Mouse (Mus musculus) midbrain, embryonic 15.5 days (tissue): Measurements from ENCODE around the gene Gm340. TPM values are rescaled to one million over a fixed set of nuclear protein-coding genes. Genes with fewer than 3 reads are reported as not detected.
A peak's percentile ranks its signal among the peaks of the same experiment; 100 is the strongest.

Source experiments
- ATAC-seq: fragments of 200-750 bp; cut with Nextera tagmentation; replicated peaks from 2 replicates; pipeline ENCODE4 v1.8.0; 2017; ENCODE audit warnings: moderate TSS enrichment
- H3K27ac ChIP-seq: fragments of 300-500 bp; sonication (generic); 2 replicates; pipeline ENCODE4 v1.5.1; 2015; ENCODE audit warnings: mild to moderate bottlenecking, inconsistent platforms
- H3K27me3 ChIP-seq: fragments of 300-500 bp; sonication (generic); replicated peaks from 2 replicates; pipeline ENCODE4 v1.6.1; 2015; ENCODE audit warnings: inconsistent platforms
- H3K36me3 ChIP-seq: fragments of 300-500 bp; sonication (generic); replicated peaks from 2 replicates; pipeline ENCODE4 v1.6.1; 2015; ENCODE audit warnings: inconsistent platforms
- H3K4me1 ChIP-seq: fragments of 300-500 bp; sonication (generic); 2 replicates; pipeline ENCODE4 v1.6.1; 2015; ENCODE audit warnings: inconsistent platforms
- H3K4me2 ChIP-seq: fragments of 300-500 bp; sonication (generic); 2 replicates; pipeline ENCODE4 v1.6.1; 2015; ENCODE audit warnings: inconsistent platforms, mild to moderate bottlenecking, moderate library complexity
- H3K4me3 ChIP-seq: fragments of 300-500 bp; sonication (generic); 2 replicates; pipeline ENCODE4 v1.5.1; 2015; ENCODE audit warnings: mild to moderate bottlenecking, inconsistent platforms
- H3K9ac ChIP-seq: fragments of 300-500 bp; sonication (generic); 2 replicates; pipeline ENCODE4 v1.6.1; 2015; ENCODE audit warnings: mild to moderate bottlenecking, inconsistent platforms
- H3K9me3 ChIP-seq: fragments of 300-500 bp; sonication (generic); 2 replicates; pipeline ENCODE4 v1.6.1; 2016; ENCODE audit warnings: inconsistent platforms
- WGBS: fragments of 180-500 bp; shearing (Covaris S2); methylation state at CpG from one replicate; pipeline ENCODE4 v1.1.7; 2015; ENCODE audit warnings: mixed read lengths; 5-methylcytosine and 5-hydroxymethylcytosine counted together
- polyA plus RNA-seq: library from polyadenylated mRNA; unstranded; fragments of >200 nt; fragmentation: Nextera tagmentation; extraction: Ambion mirVana; gene quantifications from 2 replicates; pipeline ENCODE4 v1.2.1, GENCODE M21; 2015

The Gm340 gene
- polyA plus RNA-seq, 1 experiment from 2014 or later: 2.6 TPM

DNA sequence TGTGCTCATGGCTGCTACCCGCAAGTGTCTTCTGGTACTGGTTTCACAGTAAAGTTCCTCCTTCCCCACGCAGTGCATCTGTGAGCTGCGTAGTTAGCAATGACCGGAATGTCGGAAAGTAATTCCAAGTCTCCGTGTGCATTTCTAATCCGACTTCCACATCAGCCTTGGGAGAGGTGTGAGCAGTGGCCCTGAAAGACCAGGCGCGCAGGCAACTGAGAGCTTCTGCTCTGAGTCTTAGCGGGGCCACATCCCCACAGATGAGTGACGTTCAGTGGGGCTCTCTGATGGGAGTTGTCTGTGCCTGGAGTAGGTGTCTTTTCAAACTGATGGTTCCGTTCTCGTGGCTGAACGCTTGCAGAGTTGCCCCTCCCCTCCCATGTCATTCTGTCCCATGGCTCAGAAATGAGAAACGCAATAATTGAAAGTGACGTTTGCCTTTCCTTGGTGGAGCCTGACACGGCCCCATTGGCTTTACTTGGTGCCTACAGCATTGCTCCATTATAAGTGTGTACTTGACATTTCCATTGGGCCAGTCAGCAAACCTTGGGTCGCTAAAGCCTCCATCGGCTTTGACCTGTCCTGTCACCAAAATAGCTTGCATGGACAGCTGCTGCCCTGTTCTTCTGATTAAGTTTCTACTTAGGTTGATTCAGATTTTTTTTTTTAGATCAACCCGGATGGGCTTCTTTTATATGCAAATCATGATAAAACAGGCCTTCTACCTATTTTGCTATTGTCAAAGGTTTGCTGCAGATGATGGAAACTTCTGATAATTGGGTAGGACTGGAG is 5.5 kb downstream of the Gm340 start:
- no peak overlapping the region for H3K27ac ChIP-seq
- ATAC-seq: no peak
- WGBS: 80% methylated on average over 20 of the region's 20 CpGs
- H3K9ac ChIP-seq: no peak overlapping the region
- no peaks in the 10 kb centered on the region for H3K4me1 ChIP-seq
- H3K27me3 ChIP-seq: no peaks in the 10 kb centered on the region
- H3K36me3 ChIP-seq: peaks cover 9% of the 10 kb centered on the region; the same call in 1 of the 2 replicates
- H3K9me3 ChIP-seq: no peaks in the 10 kb centered on the region
- no peak overlapping the region for H3K4me3 ChIP-seq
- H3K4me2 ChIP-seq: no peak overlapping the region

DNA sequence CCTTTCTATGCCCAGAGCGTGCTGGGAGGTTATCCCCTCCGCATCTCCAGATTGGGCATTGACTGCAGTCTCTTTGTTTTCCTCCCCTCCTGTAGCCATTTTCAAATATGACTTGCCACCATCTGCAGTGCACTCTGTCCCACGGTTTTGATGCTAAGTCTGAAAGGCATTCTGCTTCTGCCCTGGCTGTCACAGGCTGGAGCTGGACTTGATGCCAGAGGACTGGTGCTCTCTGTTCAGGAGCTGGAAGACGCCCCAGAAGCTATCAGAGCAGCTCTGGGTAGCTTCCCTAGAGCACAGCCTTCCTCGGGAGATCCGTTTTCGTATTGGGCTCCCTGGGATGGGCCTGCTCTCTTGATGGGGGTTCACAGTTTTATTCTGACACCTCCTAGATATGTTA is 6.9 kb downstream of the Gm340 start:
- WGBS: 83% methylated on average over 7 of the region's 7 CpGs

DNA sequence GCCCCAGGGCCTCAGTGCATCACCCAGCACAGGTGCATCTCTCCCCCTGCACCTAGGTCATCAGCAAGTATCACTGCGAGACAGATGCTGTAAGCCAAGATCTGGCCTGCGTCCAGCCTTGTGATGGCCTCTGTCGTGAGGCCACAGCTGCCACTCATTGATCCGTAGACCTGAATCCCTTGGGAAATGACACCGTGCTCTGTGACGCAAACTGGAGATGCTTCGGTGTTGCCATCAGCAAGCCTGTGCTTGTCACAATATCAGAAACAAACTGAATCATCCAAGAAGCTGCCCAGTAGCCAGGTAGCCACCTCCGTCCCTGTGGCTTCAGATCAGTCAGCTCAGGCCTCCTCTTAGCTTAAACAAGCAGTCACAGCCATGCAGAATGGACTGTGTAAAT is 7.5 kb downstream of the Gm340 start:
- H3K4me3 ChIP-seq: no peak overlapping the region
- H3K36me3 ChIP-seq: no peaks in the 10 kb centered on the region
- H3K27me3 ChIP-seq: no peaks in the 10 kb centered on the region
- H3K4me2 ChIP-seq: no peak overlapping the region
- H3K4me1 ChIP-seq: no peaks in the 10 kb centered on the region
- no peaks in the 10 kb centered on the region for H3K9me3 ChIP-seq
- ATAC-seq: no peak
- no peak overlapping the region for H3K9ac ChIP-seq
- 77% methylated on average over 8 of the region's 8 CpGs for WGBS
- H3K27ac ChIP-seq: no peak overlapping the region

More for the DNA sequence above, 6.9 kb downstream of the Gm340 start:
- Histone ChIP-seq H3K4me3 (no peak overlapping the region), H3K9me3 (no peaks in the 10 kb centered on the region), H3K27ac (no peak overlapping the region), H3K27me3 (no peaks in the 10 kb centered on the region), H3K4me1 (no peaks in the 10 kb centered on the region), H3K9ac (no peak overlapping the region), H3K4me2 (no peak overlapping the region), H3K36me3 (no peaks in the 10 kb centered on the region)
- ATAC-seq: no peak

DNA sequence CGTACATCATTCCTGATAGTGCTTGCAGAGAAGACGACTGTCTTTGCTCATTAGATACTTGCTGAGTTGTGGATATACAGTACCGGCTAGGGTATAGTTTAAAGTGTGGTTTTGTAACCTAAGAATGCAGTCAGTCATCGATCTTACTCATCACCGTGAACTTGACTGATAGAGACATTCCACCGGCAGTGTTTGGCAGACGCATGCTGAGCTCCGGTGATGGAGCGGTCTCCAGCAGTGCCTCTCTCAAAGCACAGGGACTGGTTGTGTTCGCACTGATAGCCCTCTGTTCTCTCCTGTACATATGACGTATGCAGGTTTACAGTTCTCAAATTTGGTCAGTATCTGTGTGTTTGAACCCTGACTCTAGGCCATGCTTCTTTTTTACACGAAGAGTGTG is 9.6 kb downstream of the Gm340 start:
- Histone ChIP-seq H3K4me3 (no peak overlapping the region), H3K4me1 (no peaks in the 10 kb centered on the region), H3K4me2 (no peak overlapping the region), H3K36me3 (no peaks in the 10 kb centered on the region), H3K27me3 (no peaks in the 10 kb centered on the region), H3K9ac (no peak overlapping the region), H3K9me3 (no peaks in the 10 kb centered on the region), H3K27ac (no peak overlapping the region)
- WGBS: 78% methylated on average over 12 of the region's 12 CpGs
- ATAC-seq: no peak

DNA sequence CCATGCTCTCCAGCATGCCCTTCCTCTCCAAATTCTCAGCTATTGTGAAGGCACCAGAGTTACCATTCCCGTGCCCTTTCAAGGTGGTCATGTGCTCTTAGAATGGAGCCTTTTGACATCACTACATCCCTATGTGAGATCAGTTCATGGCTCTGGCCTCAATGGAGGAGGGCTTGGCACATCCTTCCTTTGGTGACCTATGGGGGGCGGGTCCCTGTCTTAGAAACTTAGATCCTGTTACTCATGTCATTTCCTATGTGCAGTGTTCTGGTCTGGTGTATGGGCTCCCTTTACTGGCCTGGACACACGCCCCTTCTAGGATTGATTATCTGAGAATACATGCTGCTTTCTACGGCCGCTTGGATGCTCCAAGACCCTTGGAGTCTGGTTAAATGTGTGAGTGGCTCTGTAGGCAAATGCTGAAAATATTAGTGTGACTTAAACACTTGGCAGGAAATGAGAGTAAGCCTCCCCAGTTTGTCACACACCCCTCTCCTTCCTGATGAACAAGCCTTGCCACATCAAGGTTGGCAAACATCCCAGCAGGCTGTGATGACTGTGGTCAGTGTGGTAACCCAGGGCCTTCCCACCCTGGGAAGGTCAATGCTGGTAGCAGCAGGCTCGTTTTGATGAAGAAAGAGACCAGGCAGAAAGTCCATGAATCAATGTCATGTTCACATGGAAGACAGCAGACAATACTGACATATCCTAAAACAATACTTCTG is 15.2 kb downstream of the Gm340 start:
- no peaks in the 10 kb centered on the region for H3K4me1 ChIP-seq
- H3K4me3 ChIP-seq: no peak overlapping the region
- WGBS: 87% methylated on average over 6 of the region's 6 CpGs
- H3K4me2 ChIP-seq: no peak overlapping the region
- no peaks in the 10 kb centered on the region for H3K9me3 ChIP-seq
- H3K27me3 ChIP-seq: no peaks in the 10 kb centered on the region
- H3K27ac ChIP-seq: no peak overlapping the region
- no peak for ATAC-seq
- H3K9ac ChIP-seq: no peak overlapping the region
- no peaks in the 10 kb centered on the region for H3K36me3 ChIP-seq

DNA sequence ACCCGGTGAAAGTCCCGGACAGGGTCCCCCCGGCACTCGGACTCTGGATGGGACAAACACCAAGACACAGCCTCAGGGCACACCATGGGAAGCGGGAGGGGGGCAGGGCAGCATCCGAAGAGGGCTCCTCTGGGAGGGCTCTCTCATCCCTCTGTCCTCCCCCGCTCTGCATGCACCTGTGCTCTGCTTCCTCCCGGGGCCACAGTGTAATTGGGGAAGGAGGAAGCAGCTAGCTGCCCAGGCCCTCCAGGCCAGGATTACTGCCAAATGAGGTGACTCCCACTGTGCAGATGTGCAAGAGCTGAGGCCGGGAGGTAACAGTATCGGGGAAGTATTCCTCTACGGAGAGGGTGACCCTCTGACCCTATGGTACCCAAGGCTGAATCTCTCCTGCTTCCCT is 18.5 kb downstream of the Gm340 start:
- no peak overlapping the region for H3K4me3 ChIP-seq
- 38% methylated on average over 11 of the region's 11 CpGs for WGBS
- no peak overlapping the region for H3K9ac ChIP-seq
- no peaks in the 10 kb centered on the region for H3K27me3 ChIP-seq
- H3K27ac ChIP-seq: no peak overlapping the region
- no peaks in the 10 kb centered on the region for H3K9me3 ChIP-seq
- no peaks in the 10 kb centered on the region for H3K36me3 ChIP-seq
- H3K4me1 ChIP-seq: no peaks in the 10 kb centered on the region
- no peak overlapping the region for H3K4me2 ChIP-seq
- no peak for ATAC-seq

DNA sequence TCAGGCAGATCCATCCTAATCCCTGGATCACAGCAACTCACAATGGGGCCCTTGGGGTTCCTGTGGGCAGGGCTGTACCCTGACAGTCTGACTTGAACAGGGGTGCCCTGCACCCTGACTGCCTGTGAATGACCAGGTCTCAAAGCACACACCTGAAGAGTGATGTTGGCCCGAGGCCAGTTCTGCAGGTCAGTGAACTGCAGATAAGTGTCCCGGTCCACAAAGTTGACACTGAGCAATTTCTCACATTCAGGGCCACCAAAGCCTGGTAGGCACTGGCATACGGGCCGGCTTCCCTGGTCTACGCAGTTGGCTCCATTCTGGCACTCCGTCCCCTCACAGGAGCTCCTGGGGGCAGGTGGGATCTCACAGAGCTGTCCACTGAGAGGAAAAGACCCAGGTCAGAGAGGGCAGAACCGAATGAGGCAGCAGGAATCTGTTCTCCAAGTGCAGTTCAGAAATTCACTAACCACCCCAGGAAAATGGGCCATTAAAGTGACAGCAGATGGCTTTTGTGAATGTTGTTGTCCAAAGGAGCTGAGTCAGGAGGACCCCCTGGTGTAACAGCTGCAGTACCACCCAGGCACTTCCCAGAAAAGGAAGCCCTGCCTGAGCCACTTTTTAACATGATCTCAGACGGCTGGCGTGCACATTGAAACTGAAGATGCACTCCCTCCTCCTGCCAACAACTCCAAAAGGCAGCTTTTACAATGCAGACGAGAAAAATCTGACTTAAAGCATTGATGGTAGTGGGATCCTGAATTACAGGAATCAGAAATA is 24.2 kb downstream of the Gm340 start:
- Histone ChIP-seq H3K27ac (no peak overlapping the region), H3K4me2 (no peak overlapping the region), H3K27me3 (no peaks in the 10 kb centered on the region), H3K36me3 (no peaks in the 10 kb centered on the region; the same call in 1 of the 2 replicates), H3K9me3 (no peaks in the 10 kb centered on the region), H3K9ac (no peak overlapping the region), H3K4me1 (no peaks in the 10 kb centered on the region), H3K4me3 (no peak overlapping the region)
- 79% methylated on average over 10 of the region's 10 CpGs for WGBS
- ATAC-seq: no peak

DNA sequence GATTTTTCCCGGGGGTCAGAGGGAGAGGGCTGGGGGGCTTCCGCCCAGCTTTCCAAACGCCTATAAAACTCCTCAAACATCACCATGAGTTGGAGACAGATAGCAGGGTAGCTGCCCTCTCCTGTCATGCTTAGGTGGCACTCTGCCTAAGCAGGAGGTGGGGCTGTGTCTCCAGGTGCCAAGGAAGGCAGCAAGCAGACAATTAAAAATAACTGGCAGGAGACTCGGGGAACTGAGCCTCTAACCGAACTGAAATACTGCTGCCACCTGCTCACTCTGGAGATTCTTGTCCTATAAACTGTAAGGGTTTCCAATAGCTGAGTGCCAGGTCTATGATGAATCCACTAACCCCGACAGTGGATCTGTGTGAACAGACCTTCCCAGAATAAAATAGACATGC is 29.5 kb downstream of the Gm340 start:
- H3K4me2 ChIP-seq: no peak overlapping the region
- H3K27ac ChIP-seq: no peak overlapping the region
- H3K4me1 ChIP-seq: peaks cover 41% of the 10 kb centered on the region
- ATAC-seq: no peak
- no peak overlapping the region for H3K4me3 ChIP-seq
- H3K27me3 ChIP-seq: no peaks in the 10 kb centered on the region
- WGBS: 69% methylated on average over 6 of the region's 6 CpGs
- H3K9me3 ChIP-seq: no peaks in the 10 kb centered on the region
- H3K9ac ChIP-seq: no peak overlapping the region
- peaks cover 2% of the 10 kb centered on the region; the same call in 1 of the 2 replicates for H3K36me3 ChIP-seq

DNA sequence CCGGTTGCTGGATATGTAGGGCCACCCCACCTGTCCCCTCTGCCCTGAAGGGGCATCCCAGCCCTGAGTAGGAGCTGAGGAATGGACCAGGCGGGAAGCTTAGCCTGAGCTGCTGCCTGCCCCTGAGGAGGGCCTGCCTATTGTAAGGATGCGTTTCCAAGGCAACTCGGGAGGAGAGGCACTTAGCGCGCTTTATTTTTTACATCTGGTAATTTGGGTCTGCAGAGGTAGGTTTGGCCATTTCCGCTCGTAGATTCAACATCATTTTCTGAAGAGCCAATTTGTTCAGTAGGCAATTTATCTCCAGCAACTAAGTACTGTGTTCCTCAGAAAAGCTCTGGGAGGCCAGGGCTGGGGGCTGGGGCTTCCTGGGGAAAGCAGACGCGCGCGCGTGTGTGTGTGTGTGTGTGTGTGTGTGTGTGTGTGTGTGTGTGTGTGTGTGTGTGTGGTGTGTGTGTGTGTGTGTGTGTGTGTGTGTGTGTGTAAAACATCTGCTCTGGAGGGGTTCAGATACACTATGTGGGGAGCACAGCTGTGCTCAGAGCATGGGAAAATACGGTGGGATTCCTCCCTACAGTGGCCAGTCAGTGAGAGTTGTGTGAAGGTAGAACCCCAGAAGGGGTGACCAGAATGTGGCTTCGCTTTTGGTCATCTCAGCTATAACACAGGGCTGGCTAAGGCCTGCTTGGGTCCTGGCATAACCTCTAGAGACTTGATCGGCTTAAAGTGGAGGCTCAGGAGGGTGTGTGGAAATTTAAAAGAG is 31.3 kb downstream of the Gm340 start:
- Histone ChIP-seq H3K27me3 (no peaks in the 10 kb centered on the region), H3K4me2 (peak overlapping the region; percentile 23), H3K36me3 (0 out of 2 replicates have a peak, but pooled peaks cover 2% of the 10 kb centered on the region), H3K9ac (peak overlapping the region; percentile 25; the same call in 1 of the 2 replicates), H3K27ac (peak overlapping the region; percentile 75), H3K4me3 (no peak overlapping the region), H3K4me1 (peaks cover 45% of the 10 kb centered on the region), H3K9me3 (no peaks in the 10 kb centered on the region)
- peak; percentile 77 for ATAC-seq
- 17% methylated on average over 16 of the region's 16 CpGs for WGBS

DNA sequence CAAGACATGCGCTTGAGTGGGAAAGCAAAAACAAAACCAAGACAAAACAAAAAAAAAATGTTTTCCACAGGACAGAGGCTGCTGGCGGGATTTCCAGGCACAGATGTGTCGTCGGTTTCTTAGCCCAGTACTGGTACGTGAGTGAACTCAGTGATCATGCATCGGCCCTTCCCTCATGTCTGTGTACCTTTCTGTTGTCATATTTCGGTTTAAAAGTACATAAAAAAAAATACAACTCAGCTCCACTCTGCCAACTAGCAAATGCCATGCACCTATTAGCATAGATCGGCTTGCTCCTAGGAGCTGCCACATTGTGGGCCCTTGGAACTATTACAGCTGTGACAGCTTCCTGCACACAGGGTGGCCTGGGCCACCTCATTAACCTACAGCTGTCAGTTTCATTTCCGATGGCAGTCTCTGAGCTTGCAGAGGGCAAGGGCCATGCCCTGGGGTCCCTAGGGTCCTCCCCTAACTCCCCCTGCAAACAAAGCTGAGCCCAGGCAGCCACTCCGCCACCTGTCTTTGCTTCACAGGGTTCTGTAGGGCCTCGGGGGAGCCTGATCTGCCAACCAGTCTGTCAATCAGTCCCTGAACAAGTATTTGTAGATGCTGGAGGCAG is 33.5 kb downstream of the Gm340 start:
- H3K27me3 ChIP-seq: no peaks in the 10 kb centered on the region
- H3K4me3 ChIP-seq: no peak overlapping the region
- H3K9ac ChIP-seq: peak overlapping the region; percentile 16; the same call in 1 of the 2 replicates
- no peak overlapping the region for H3K27ac ChIP-seq
- no peak for ATAC-seq
- H3K4me1 ChIP-seq: peaks cover 50% of the 10 kb centered on the region
- H3K4me2 ChIP-seq: no peak overlapping the region
- H3K9me3 ChIP-seq: no peaks in the 10 kb centered on the region
- 0 out of 2 replicates have a peak, but pooled peaks cover 2% of the 10 kb centered on the region for H3K36me3 ChIP-seq
- WGBS: 41% methylated on average over 11 of the region's 11 CpGs

DNA sequence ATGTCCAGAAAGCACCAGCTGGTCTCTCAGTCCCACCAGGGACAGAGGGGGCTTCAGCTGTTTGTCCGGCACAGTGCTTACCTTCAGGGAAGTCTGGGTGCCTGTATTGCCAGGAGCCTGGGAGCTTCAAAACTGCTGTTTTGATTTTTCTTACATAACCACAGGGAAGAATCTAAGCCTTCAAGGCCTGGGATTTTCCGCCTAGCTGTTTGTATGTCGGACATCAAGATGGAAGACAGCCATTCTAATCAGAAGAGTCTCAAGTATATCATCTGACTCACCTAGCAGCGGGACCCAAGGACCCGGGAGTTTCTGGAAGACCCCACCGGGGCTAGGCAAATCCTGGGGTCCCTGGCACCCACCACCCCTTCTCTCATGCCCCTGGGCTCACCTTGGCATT is 34.1 kb downstream of the Gm340 start:
- 70% methylated on average over 6 of the region's 6 CpGs for WGBS
- ATAC-seq: no peak

More for the DNA sequence above, 34.1 kb downstream of the Gm340 start:
- peak overlapping the region; percentile 16; the same call in 1 of the 2 replicates for H3K9ac ChIP-seq
- H3K4me3 ChIP-seq: no peak overlapping the region
- H3K4me1 ChIP-seq: peaks cover 50% of the 10 kb centered on the region
- H3K27me3 ChIP-seq: no peaks in the 10 kb centered on the region
- H3K4me2 ChIP-seq: no peak overlapping the region
- H3K9me3 ChIP-seq: no peaks in the 10 kb centered on the region
- H3K27ac ChIP-seq: no peak overlapping the region
- H3K36me3 ChIP-seq: 0 out of 2 replicates have a peak, but pooled peaks cover 2% of the 10 kb centered on the region
